12 mouse cellular contexts compared by ENCODE assay signal in the genomic region with DNA sequence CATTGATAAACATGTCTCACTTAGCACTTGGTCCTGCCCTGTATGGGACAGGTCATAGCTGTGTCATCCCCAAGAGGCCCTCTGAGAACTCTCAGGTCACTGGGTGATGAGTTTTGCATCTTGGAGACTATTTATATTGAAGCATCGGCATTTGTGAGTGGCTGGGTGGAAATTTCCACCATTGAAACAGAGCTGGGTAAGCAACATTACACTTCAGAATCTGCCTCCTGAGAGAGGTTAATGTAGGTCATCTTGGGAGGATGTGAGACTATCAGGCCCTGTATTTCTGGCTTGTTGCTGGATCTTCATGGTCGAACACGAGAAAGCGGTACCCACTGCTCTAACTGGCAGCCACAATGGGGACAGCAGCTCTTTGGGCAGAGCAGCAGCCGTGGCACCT. TPM values are rescaled to one million over a fixed set of nuclear protein-coding genes. Genes with fewer than 3 reads are reported as not detected.
DNase-seq lines count a peak whose midpoint lies in the region; ATAC-seq and TF ChIP-seq lines count a peak whose summit lies in the region.
"Had no signal": no experiment of that assay in that cellular context is flagged by ENCODE, and none has a peak within 500 bp of the region (broad histone marks: within the 10 kb centered on the region; RNA-seq: fewer than 3 reads in every experiment).

No protein-coding gene starts in this region.

- 0 out of 2 replicates have a peak, but pooled peaks cover 2% of the 10 kb centered on the region for H3K27me3 ChIP-seq in limb, embryonic 13.5 days
- no peaks in the 10 kb centered on the region for H3K27me3 ChIP-seq in limb, embryonic 10.5 days (ENCODE audit: low read depth, poor library complexity, severe bottlenecking)
- no peaks in the 10 kb centered on the region for H3K27me3 ChIP-seq in liver, postnatal 0 days (ENCODE audit: insufficient read depth, low read length)
- H3K27me3 ChIP-seq: embryonic facial prominence, embryonic 12.5 days; limb, embryonic 12.5 days; midbrain, embryonic 13.5 days had no signal

- no peak for TF ChIP-seq EP300 in liver, postnatal 0 days (IDR thresholded peaks at IDR 0.05; ENCODE audit: low read depth)

- TF ChIP-seq CTCF in liver, postnatal 0 days (IDR thresholded peaks at IDR 0.05; ENCODE audit: low read depth) = no peak

- no peak overlapping the region for H3K9ac ChIP-seq in limb, embryonic 13.5 days
- no peak overlapping the region for H3K9ac ChIP-seq in liver, postnatal 0 days (replicated peaks)
- H3K9ac ChIP-seq: embryonic facial prominence, embryonic 12.5 days; limb, embryonic 12.5 days; midbrain, embryonic 13.5 days had no signal

- H3K36me3 ChIP-seq in limb, embryonic 13.5 days = no peaks in the 10 kb centered on the region
- H3K36me3 ChIP-seq in limb, embryonic 10.5 days = no peaks in the 10 kb centered on the region
- no peaks in the 10 kb centered on the region; the same call in 1 of the 2 replicates for H3K36me3 ChIP-seq in liver, postnatal 0 days (replicated peaks; ENCODE audit: insufficient read depth, low read length)
- H3K36me3 ChIP-seq: embryonic facial prominence, embryonic 12.5 days; limb, embryonic 12.5 days; midbrain, embryonic 13.5 days had no signal

- no peak overlapping the region for H3K4me3 ChIP-seq in limb, embryonic 13.5 days
- no peak overlapping the region for H3K4me3 ChIP-seq in limb, embryonic 10.5 days
- H3K4me3 ChIP-seq in liver, postnatal 0 days (ENCODE audit: low read depth, low read length) = no peak overlapping the region
- H3K4me3 ChIP-seq: embryonic facial prominence, embryonic 12.5 days; limb, embryonic 12.5 days; midbrain, embryonic 13.5 days had no signal

- H3K4me1 ChIP-seq in limb, embryonic 13.5 days = peaks cover 72% of the 10 kb centered on the region
- peaks cover 80% of the 10 kb centered on the region for H3K4me1 ChIP-seq in limb, embryonic 10.5 days
- H3K4me1 ChIP-seq in liver, postnatal 0 days (ENCODE audit: insufficient read depth) = peaks cover 75% of the 10 kb centered on the region

- DNase-seq in limb, embryonic 10.5 days (ENCODE audit: low spot score) = no peak
- DNase-seq in A20 (ENCODE audit: low read depth, low spot score) = peak; percentile 79
- no peak for DNase-seq in liver, postnatal 0 days
- DNase-seq in ovary, adult 18-20 months (ENCODE audit: low spot score) = no peak
- no peak for DNase-seq in cerebellum, postnatal 4 days (ENCODE audit: low spot score in 2 of 2)
- DNase-seq: kidney, postnatal 4 days; right cerebral cortex, adult 18-20 months had no signal

- H3K4me2 ChIP-seq in limb, embryonic 13.5 days (replicated peaks) = no peak overlapping the region
- H3K4me2 ChIP-seq in liver, postnatal 0 days (ENCODE audit: low read depth, low read length) = 0 out of 2 replicates have a peak overlapping the region, but pooled peaks have one; percentile 27
- H3K4me2 ChIP-seq: embryonic facial prominence, embryonic 12.5 days; limb, embryonic 12.5 days; midbrain, embryonic 13.5 days had no signal

- 91% methylated on average over 5 of the region's 5 CpGs for WGBS in limb, embryonic 13.5 days
- WGBS in limb, embryonic 10.5 days = 86% methylated on average over 5 of the region's 5 CpGs
- WGBS in liver, postnatal 0 days (ENCODE audit: insufficient replicate concordance) = 67% methylated on average over 5 of the region's 5 CpGs

- H3K9me3 ChIP-seq in limb, embryonic 13.5 days = no peaks in the 10 kb centered on the region
- H3K9me3 ChIP-seq in limb, embryonic 10.5 days (replicated peaks) = no peaks in the 10 kb centered on the region
- no peaks in the 10 kb centered on the region for H3K9me3 ChIP-seq in liver, postnatal 0 days (ENCODE audit: low read length)
- H3K9me3 ChIP-seq: embryonic facial prominence, embryonic 12.5 days; limb, embryonic 12.5 days; midbrain, embryonic 13.5 days had no signal

- H3K27ac ChIP-seq in limb, embryonic 13.5 days = peak overlapping the region; percentile 7; the same call in 1 of the 2 replicates
- no peak overlapping the region; the same call in 1 of the 2 replicates for H3K27ac ChIP-seq in limb, embryonic 10.5 days
- peak overlapping the region; percentile 80 for H3K27ac ChIP-seq in liver, postnatal 0 days (ENCODE audit: low read depth)
- H3K27ac ChIP-seq: embryonic facial prominence, embryonic 12.5 days; limb, embryonic 12.5 days; midbrain, embryonic 13.5 days had no signal

- ATAC-seq in limb, embryonic 13.5 days (ENCODE audit: low FRiP score, low read depth) = no peak
- peak; percentile 48 for ATAC-seq in CD4-positive, CD25-positive, alpha-beta regulatory T cell, adult 4 months
- no peak for ATAC-seq in liver, postnatal 0 days
- ATAC-seq: midbrain, embryonic 13.5 days had no signal

RNA-seq across cellular contexts. Expression of a gene that starts 18.0 kb away (rescaled TPM):
- 9.0 and 9.2 TPM in 2 replicates for polyA plus RNA-seq in limb, embryonic 13.5 days (2015; fragmentation: Nextera tagmentation; extraction: Ambion mirVana)
- polyA plus RNA-seq in limb, embryonic 10.5 days (2016; fragmentation: Nextera tagmentation; extraction: Ambion mirVana) = 4.1 and 5.0 TPM in 2 replicates
- 100 to 1,000 TPM; 169 to 178 TPM for polyA plus RNA-seq in CD4-positive, CD25-positive, alpha-beta regulatory T cell, adult 4 months (2017; shearing (Covaris generic))
- 8.9 and 9.4 TPM in 2 replicates for polyA plus RNA-seq in liver, postnatal 0 days (2015; fragmentation: Nextera tagmentation; extraction: Ambion mirVana)

RNA-seq across cellular contexts. Expression of a gene that starts 54.0 kb away (rescaled TPM):
- polyA plus RNA-seq in limb, embryonic 13.5 days (2015; fragmentation: Nextera tagmentation; extraction: Ambion mirVana) = 0.59 TPM in 1 of 2 replicates, not detected in the other
- polyA plus RNA-seq in limb, embryonic 10.5 days (2016; fragmentation: Nextera tagmentation; extraction: Ambion mirVana) = not detected in 2 replicates
- polyA plus RNA-seq in CD4-positive, CD25-positive, alpha-beta regulatory T cell, adult 4 months (2017; shearing (Covaris generic)) = not detected
- 932 and 1,034 TPM in 2 replicates for polyA plus RNA-seq in liver, postnatal 0 days (2015; fragmentation: Nextera tagmentation; extraction: Ambion mirVana)
- polyA plus RNA-seq: embryonic facial prominence, embryonic 12.5 days; limb, embryonic 12.5 days had no signal

Comparison
In these comparisons a context has a peak if more than half of its experiments do, and no peak if none do; other contexts are left out.
1. RNA of a gene that starts 18.0 kb away (polyA plus RNA-seq): 169 to 178 TPM in CD4-positive, CD25-positive, alpha-beta regulatory T cell, adult 4 months; 9.0 to 9.2 TPM in limb, embryonic 13.5 days, 8.9 to 9.4 TPM in liver, postnatal 0 days and 4.1 to 5.0 TPM in limb, embryonic 10.5 days; every median in the first group is over 10 times any median in the second.
2. RNA of a gene that starts 54.0 kb away (polyA plus RNA-seq): 932 to 1,034 TPM in liver, postnatal 0 days; not detected in limb, embryonic 10.5 days, 0.59 TPM in limb, embryonic 13.5 days and not detected in CD4-positive, CD25-positive, alpha-beta regulatory T cell, adult 4 months; every median in the first group is over 100 times any median in the second.